Mouse (Mus musculus) myocyte (in vitro differentiated cells): Measurements from ENCODE around the gene Col9a1.

ENCODE experiments used
- CEBPB ChIP-seq: IDR thresholded peaks from 2 replicates; pipeline ENCODE4 v1.6.1; 2011; ENCODE audit warnings: mild to moderate bottlenecking, moderate library complexity; ENCODE audit not compliant: poor library complexity, insufficient read depth, severe bottlenecking
- E2F4 ChIP-seq: IDR thresholded peaks from one replicate; pipeline ENCODE4 v1.6.1; 2011; ENCODE audit warnings: mild to moderate bottlenecking, control low read depth, moderate library complexity; ENCODE audit not compliant: insufficient read depth
- MAX ChIP-seq: IDR thresholded peaks from one replicate; pipeline ENCODE4 v1.6.1; 2011; ENCODE audit warnings: low read depth, mild to moderate bottlenecking, control low read depth
- POLR2A ChIP-seq: IDR thresholded peaks from one replicate; pipeline ENCODE4 v1.6.1; 2011; ENCODE audit warnings: low read depth, mild to moderate bottlenecking, control low read depth, moderate library complexity; ENCODE audit not compliant: insufficient read length
- TCF3 ChIP-seq: IDR thresholded peaks from one replicate; pipeline ENCODE4 v1.6.1; 2011; ENCODE audit warnings: low read depth, control low read depth; ENCODE audit not compliant: insufficient read length
- USF1 ChIP-seq: IDR thresholded peaks from one replicate; pipeline ENCODE4 v1.6.1; 2011; ENCODE audit warnings: low read depth, mild to moderate bottlenecking, control low read depth, moderate library complexity

GRCm38 (mm10) chr1:24230428-24230827 is 53.0 kb downstream of the Col9a1 start:
- no peak for TF ChIP-seq USF1
- TF ChIP-seq POLR2A = no peak
- no peak for TF ChIP-seq TCF3
- TF ChIP-seq MAX = no peak
- TF ChIP-seq CEBPB = no peak
- no peak for TF ChIP-seq E2F4
